Mouse (Mus musculus) frontal cortex, postnatal 36 days (tissue): ENCODE measurements at regions not wholly inside any gene's neighbourhood (a gene's known extent, or its start where the extent isn't known, plus 50 kb on each side); places are given as distances from the start of the nearest gene placed in this dataset.
A peak's percentile ranks its signal among the peaks of the same experiment; 100 is the strongest.
"Not testable (repeated sequence)": the region's sequence is repeated elsewhere in the genome, so short reads cannot be mapped to it uniquely, and the experiment has no call there.

ENCODE experiments used
- DNase-seq, 2 experiments: peaks; one replicate each; pipeline ENCODE4 v3.0.0; 2022; ENCODE audit warnings: low spot score in 2 of 2

- DNase-seq = no peak
Measured at GRCm38 (mm10) chr5:75405496-75405895, 169.2 kb upstream of the Kit start.

GRCm38 (mm10) chr5:75407686-75408085, 167.0 kb upstream of the Kit start:
- DNase-seq = no peak

- DNase-seq = peak in 1 of 2 experiments; percentile 9
Measured at GRCm38 (mm10) chr5:75410240-75411186, 164.2 kb upstream of the Kit start.

- DNase-seq = not testable (repeated sequence)
Measured at GRCm38 (mm10) chr5:75419282-75419681, 155.4 kb upstream of the Kit start.

GRCm38 (mm10) chr5:75432885-75433284, 141.8 kb upstream of the Kit start:
- DNase-seq = no peak

GRCm38 (mm10) chr5:75437924-75438323, 136.8 kb upstream of the Kit start:
- no peak for DNase-seq

- no peak for DNase-seq
Measured at GRCm38 (mm10) chr5:75444024-75444604, 130.6 kb upstream of the Kit start.

- DNase-seq = no peak
Measured at GRCm38 (mm10) chr5:75446386-75446785, 128.3 kb upstream of the Kit start.

GRCm38 (mm10) chr5:75449913-75450525, 124.7 kb upstream of the Kit start:
- no peak for DNase-seq

GRCm38 (mm10) chr5:75450564-75450963, 124.2 kb upstream of the Kit start:
- no peak for DNase-seq

GRCm38 (mm10) chr5:75451081-75451480, 123.6 kb upstream of the Kit start:
- no peak for DNase-seq

- DNase-seq = peak in 1 of 2 experiments; percentile 6
Measured at GRCm38 (mm10) chr5:75451693-75452092, 123.0 kb upstream of the Kit start.

GRCm38 (mm10) chr5:75453757-75454390, 120.8 kb upstream of the Kit start:
- DNase-seq = peak in 1 of 2 experiments; percentile 31

GRCm38 (mm10) chr5:75454961-75455541, 119.7 kb upstream of the Kit start:
- no peak for DNase-seq

- no peak for DNase-seq
Measured at GRCm38 (mm10) chr5:75457403-75457802, 117.3 kb upstream of the Kit start.

- no peak for DNase-seq
Measured at GRCm38 (mm10) chr5:75458317-75458716, 116.4 kb upstream of the Kit start.

GRCm38 (mm10) chr5:75459758-75460354, 114.9 kb upstream of the Kit start:
- DNase-seq = no peak

GRCm38 (mm10) chr5:75460414-75461025, 114.2 kb upstream of the Kit start:
- DNase-seq = no peak

- DNase-seq = no peak
Measured at GRCm38 (mm10) chr5:75461368-75461767, 113.3 kb upstream of the Kit start.

GRCm38 (mm10) chr5:75463591-75463990, 111.1 kb upstream of the Kit start:
- no peak for DNase-seq

- DNase-seq = no peak
Measured at GRCm38 (mm10) chr5:75465701-75466100, 109.0 kb upstream of the Kit start.
